Mouse (Mus musculus) stomach, embryonic 15.5 days (tissue): ENCODE results near the gene Map3k4. TPM values are rescaled to one million over a fixed set of nuclear protein-coding genes. Genes with fewer than 3 reads are reported as not detected.
A peak's percentile ranks its signal among the peaks of the same experiment; 100 is the strongest.

Experiments used
- ATAC-seq: fragments of 200-750 bp; cut with Nextera tagmentation; 2 replicates; pipeline ENCODE4 v1.8.0; 2017; ENCODE audit warnings: low read depth, moderate number of reproducible peaks, moderate TSS enrichment; ENCODE audit not compliant: insufficient read depth, low FRiP score
- H3K27ac ChIP-seq: fragments of 300-500 bp; sonication (generic); 2 replicates; pipeline ENCODE4 v1.5.1; 2015; ENCODE audit warnings: mild to moderate bottlenecking, inconsistent platforms
- H3K27me3 ChIP-seq: fragments of 300-500 bp; sonication (generic); replicated peaks from 2 replicates; pipeline ENCODE4 v1.6.1; 2015; ENCODE audit warnings: inconsistent platforms
- H3K36me3 ChIP-seq: fragments of 300-500 bp; sonication (generic); 2 replicates; pipeline ENCODE4 v1.6.1; 2015; ENCODE audit warnings: inconsistent platforms
- H3K4me1 ChIP-seq: fragments of 300-500 bp; sonication (generic); 2 replicates; pipeline ENCODE4 v1.6.1; 2015; ENCODE audit warnings: inconsistent platforms
- H3K4me2 ChIP-seq: fragments of 300-500 bp; sonication (generic); 2 replicates; pipeline ENCODE4 v1.6.1; 2015; ENCODE audit warnings: mild to moderate bottlenecking, inconsistent platforms
- H3K4me3 ChIP-seq: fragments of 300-500 bp; sonication (generic); replicated peaks from 2 replicates; pipeline ENCODE4 v1.5.1; 2015; ENCODE audit warnings: inconsistent platforms
- H3K9ac ChIP-seq: fragments of 300-500 bp; sonication (generic); 2 replicates; pipeline ENCODE4 v1.6.1; 2015; ENCODE audit warnings: inconsistent platforms
- H3K9me3 ChIP-seq: fragments of 300-500 bp; sonication (generic); 2 replicates; pipeline ENCODE4 v1.6.1; 2016; ENCODE audit warnings: inconsistent platforms
- WGBS: fragments of 180-500 bp; shearing (Covaris S2); methylation state at CpG from one replicate; pipeline ENCODE4 v1.1.7; 2015; 5-methylcytosine and 5-hydroxymethylcytosine counted together
- polyA plus RNA-seq: library from polyadenylated mRNA; unstranded; fragments of >200 nt; fragmentation: Nextera tagmentation; extraction: Ambion mirVana; gene quantifications from 2 replicates; pipeline ENCODE4 v1.2.1, GENCODE M21; 2015

The Map3k4 gene
- polyA plus RNA-seq, 1 experiment from 2014 or later = 55.9 TPM

DNA sequence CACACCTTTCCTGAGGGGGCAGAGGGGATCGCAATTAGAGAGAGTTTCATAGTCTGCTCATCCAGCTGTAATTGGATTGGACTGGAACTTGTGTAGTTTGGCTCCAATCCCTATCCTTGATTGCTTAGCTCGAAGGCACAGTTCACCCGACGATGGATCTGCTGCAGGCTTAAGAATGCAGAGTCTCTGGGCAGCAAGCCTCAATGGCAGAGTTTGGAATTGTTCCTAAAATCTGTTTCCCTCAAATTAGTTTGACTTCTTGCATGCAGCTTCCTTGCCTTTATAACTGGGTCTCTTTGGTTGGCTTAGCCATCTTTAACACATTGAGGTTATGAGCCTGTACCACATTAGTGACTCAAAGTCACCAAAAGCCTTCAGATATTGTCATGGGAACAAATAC, 118.7 kb downstream of the Map3k4 start:
- H3K9ac ChIP-seq = no peak overlapping the region
- no peak overlapping the region for H3K27ac ChIP-seq
- H3K4me1 ChIP-seq = peaks cover 21% of the 10 kb centered on the region
- no peaks in the 10 kb centered on the region for H3K9me3 ChIP-seq
- H3K36me3 ChIP-seq = no peaks in the 10 kb centered on the region
- no peak overlapping the region for H3K4me2 ChIP-seq
- ATAC-seq = no peak
- 70% methylated on average over 4 of the region's 4 CpGs for WGBS
- no peak overlapping the region for H3K4me3 ChIP-seq
- no peaks in the 10 kb centered on the region for H3K27me3 ChIP-seq

DNA sequence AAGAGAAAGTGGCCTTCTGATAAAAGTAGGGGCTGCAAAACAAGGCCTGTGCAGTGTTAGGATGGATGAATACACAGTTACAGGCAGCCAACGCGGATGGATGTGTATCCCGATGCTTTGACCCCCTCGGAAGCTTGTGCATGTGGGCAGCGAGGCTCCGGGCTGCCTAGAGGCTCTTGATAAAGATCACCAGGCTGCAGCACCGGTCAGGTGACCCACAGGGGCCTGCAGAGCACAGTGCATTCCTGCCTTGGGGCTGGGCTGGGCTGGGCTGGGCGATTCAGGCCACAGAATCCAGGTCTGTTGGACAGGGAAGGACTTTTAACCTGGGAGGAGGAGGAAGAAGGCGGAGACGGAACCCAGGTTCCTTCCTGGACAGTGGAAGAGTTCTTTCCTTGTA, 123.0 kb downstream of the Map3k4 start:
- H3K4me1 ChIP-seq = 0 out of 2 replicates have a peak, but pooled peaks cover 9% of the 10 kb centered on the region
- no peak overlapping the region for H3K4me3 ChIP-seq
- no peaks in the 10 kb centered on the region for H3K9me3 ChIP-seq
- H3K36me3 ChIP-seq = no peaks in the 10 kb centered on the region
- peak overlapping the region; percentile 42 for H3K27ac ChIP-seq
- no peak overlapping the region for H3K9ac ChIP-seq
- no peaks in the 10 kb centered on the region for H3K27me3 ChIP-seq
- H3K4me2 ChIP-seq = 0 out of 2 replicates have a peak overlapping the region, but pooled peaks have one; percentile 10
- ATAC-seq = peak; percentile 85
- 31% methylated on average over 10 of the region's 10 CpGs for WGBS

DNA sequence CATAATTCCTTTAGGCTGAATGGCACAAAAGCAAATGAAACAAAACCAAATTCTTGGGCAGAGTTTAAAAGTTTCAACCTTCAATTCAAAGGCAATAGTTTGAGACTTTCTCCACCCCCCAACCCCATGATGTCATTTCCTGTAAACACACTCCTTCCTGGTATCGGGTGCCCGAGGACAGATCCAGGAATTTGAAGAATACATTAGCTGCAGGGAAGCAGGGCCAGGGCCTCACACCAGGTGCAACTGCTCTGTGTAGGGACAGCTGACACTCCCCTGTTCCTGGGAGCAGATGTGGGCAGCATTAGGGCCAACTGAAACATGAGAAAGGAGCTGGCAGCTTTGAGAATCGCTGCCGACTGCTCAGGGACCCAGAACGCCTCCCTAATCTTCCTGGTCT, 123.5 kb downstream of the Map3k4 start:
- Histone ChIP-seq H3K4me3 (no peak overlapping the region), H3K36me3 (no peaks in the 10 kb centered on the region), H3K27me3 (no peaks in the 10 kb centered on the region), H3K4me1 (0 out of 2 replicates have a peak, but pooled peaks cover 9% of the 10 kb centered on the region), H3K4me2 (0 out of 2 replicates have a peak overlapping the region, but pooled peaks have one; percentile 10), H3K27ac (peak overlapping the region; percentile 42), H3K9ac (no peak overlapping the region), H3K9me3 (no peaks in the 10 kb centered on the region)
- 12% methylated on average over 5 of the region's 5 CpGs for WGBS
- peak; percentile 69; the same call in 1 of the 2 replicates for ATAC-seq

DNA sequence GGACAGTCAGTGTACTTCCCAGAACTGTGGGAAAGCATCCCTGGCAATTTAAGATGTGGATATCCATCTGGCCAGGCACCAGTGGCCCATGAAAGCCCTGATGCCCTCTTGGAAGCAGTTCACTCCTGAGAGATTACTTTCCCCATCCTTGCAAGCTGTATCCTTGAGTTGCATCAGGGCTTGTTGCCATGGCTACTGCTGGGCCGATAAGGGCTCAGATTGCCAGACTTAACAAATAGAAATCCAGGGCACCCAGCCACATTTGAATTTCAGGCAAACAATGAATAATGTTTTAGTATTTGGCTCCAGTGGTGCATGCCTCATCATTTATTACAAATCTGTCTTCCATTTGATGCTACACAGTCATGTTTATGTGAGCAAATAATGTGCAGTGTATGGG, 130.8 kb downstream of the Map3k4 start:
- no peaks in the 10 kb centered on the region for H3K9me3 ChIP-seq
- no peaks in the 10 kb centered on the region for H3K36me3 ChIP-seq
- no peak overlapping the region for H3K4me2 ChIP-seq
- no peaks in the 10 kb centered on the region for H3K27me3 ChIP-seq
- no peak overlapping the region for H3K27ac ChIP-seq
- no peak for ATAC-seq
- H3K4me1 ChIP-seq = 0 out of 2 replicates have a peak, but pooled peaks cover 4% of the 10 kb centered on the region
- H3K4me3 ChIP-seq = no peak overlapping the region
- no peak overlapping the region for H3K9ac ChIP-seq
- 38% methylated on average over 1 of the region's 1 CpGs for WGBS

DNA sequence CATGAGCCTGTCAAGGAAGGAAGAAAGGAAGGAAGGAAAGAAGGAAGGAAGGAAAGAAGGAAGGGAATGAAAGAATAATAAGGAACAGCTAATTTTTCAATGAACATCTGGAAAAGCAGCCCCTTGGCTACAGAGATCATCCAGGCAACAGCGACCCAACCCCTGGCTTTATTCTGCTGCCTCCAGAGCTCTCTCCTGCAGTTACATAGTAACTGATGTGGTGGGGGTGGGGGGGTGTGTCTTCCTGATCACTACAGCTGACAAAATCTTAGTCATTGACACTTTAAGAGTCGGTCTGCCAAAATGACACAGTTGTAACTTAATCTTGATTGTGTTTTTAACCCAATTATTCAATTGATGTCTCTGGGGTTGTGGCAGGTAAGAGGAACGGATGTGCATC, 132.3 kb downstream of the Map3k4 start:
- no peaks in the 10 kb centered on the region for H3K9me3 ChIP-seq
- no peak overlapping the region for H3K4me3 ChIP-seq
- no peaks in the 10 kb centered on the region for H3K36me3 ChIP-seq
- WGBS = 77% methylated on average over 3 of the region's 3 CpGs
- no peak overlapping the region for H3K9ac ChIP-seq
- 0 out of 2 replicates have a peak, but pooled peaks cover 4% of the 10 kb centered on the region for H3K4me1 ChIP-seq
- H3K27me3 ChIP-seq = no peaks in the 10 kb centered on the region
- no peak overlapping the region for H3K27ac ChIP-seq
- ATAC-seq = no peak
- H3K4me2 ChIP-seq = no peak overlapping the region

DNA sequence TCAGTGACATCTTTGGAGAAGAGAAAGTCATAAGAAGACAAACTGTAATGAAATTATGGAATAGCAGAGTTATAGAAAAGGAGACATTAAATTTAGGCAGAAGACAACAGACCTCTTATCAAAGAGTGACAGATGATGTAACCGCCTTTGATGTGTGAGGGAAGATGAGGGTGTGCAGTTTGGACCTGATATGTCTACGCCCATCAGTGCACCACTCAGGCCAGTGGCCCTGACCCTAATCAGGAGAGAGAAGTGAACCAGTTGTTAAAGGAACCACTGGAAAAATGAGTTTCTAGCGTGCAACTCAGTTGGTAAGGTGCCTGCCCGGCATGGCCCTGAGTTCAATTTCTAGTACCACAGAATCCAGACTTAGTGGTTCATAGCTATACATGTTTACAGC, 132.7 kb downstream of the Map3k4 start:
- Histone ChIP-seq H3K27ac (no peak overlapping the region), H3K4me2 (no peak overlapping the region), H3K36me3 (no peaks in the 10 kb centered on the region), H3K27me3 (no peaks in the 10 kb centered on the region), H3K9me3 (no peaks in the 10 kb centered on the region), H3K4me3 (no peak overlapping the region), H3K9ac (no peak overlapping the region), H3K4me1 (0 out of 2 replicates have a peak, but pooled peaks cover 4% of the 10 kb centered on the region)
- 93% methylated on average over 4 of the region's 4 CpGs for WGBS
- peak; percentile 90 for ATAC-seq

DNA sequence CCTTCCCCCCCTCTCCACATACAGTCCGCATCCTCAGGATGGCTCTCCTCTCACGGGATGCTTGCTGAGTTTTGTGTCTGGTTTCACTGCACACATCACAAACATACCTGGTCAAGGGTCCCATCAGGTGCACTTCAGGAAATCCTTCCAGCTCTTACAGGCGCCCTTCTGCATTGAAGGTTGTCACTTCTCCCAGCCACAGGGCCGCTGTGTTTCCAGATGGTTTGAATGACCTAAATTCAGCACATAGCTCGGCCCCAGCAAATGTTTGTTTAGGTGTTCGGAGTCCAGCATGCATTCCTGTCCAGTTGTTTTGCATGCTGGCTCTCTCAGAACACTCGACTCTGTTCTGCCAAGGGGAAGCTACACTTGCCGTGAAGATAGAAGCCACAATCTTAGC, 134.3 kb downstream of the Map3k4 start:
- Histone ChIP-seq H3K9ac (no peak overlapping the region), H3K4me1 (0 out of 2 replicates have a peak, but pooled peaks cover 4% of the 10 kb centered on the region), H3K9me3 (no peaks in the 10 kb centered on the region), H3K27me3 (no peaks in the 10 kb centered on the region), H3K4me2 (no peak overlapping the region), H3K27ac (no peak overlapping the region), H3K4me3 (no peak overlapping the region), H3K36me3 (no peaks in the 10 kb centered on the region)
- no peak for ATAC-seq
- 69% methylated on average over 8 of the region's 8 CpGs for WGBS

DNA sequence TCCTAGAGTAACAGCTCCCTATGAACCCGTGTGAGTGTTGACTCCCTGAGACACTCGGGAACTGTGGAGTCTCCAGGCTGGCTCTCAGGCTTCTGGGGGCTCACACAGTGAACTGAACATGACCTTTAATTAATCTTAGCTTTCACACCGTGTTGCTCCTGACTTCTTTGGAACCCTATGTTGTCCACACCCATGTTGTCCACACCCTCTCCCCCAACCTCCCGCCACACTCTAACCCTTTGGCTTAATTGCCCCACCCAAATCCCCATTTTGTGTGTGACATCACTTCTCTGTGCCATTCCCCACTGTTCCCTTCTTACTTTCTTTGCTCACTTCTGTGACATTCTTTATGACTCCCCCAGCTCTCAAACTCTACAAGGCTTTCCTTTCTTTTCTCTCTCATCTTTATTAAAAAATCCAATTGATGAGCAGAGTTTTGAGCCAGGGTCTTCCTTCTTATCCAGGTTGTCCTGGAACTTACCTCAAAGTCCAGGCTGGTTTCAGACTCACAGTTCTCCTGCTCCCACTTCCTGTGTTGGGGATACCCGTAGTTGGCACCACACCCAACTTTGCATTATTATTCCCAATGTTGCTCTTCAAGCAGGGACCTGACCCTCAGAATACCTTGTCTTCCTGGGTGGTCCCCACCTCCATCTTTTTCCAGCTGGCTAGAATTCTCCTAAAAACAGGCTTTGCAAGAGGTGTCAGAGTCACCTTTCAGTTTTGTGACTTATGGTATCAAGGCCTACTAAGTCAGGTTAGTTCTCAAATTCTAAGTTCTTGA, 135.7 kb downstream of the Map3k4 start:
- H3K4me3 ChIP-seq = no peak overlapping the region
- 54% methylated on average over 5 of the region's 5 CpGs for WGBS
- H3K27me3 ChIP-seq = no peaks in the 10 kb centered on the region
- H3K4me1 ChIP-seq = 0 out of 2 replicates have a peak, but pooled peaks cover 4% of the 10 kb centered on the region
- no peaks in the 10 kb centered on the region for H3K9me3 ChIP-seq
- no peak overlapping the region for H3K27ac ChIP-seq
- ATAC-seq = peak; percentile 40; the same call in 1 of the 2 replicates
- no peaks in the 10 kb centered on the region for H3K36me3 ChIP-seq
- no peak overlapping the region for H3K9ac ChIP-seq
- H3K4me2 ChIP-seq = no peak overlapping the region

DNA sequence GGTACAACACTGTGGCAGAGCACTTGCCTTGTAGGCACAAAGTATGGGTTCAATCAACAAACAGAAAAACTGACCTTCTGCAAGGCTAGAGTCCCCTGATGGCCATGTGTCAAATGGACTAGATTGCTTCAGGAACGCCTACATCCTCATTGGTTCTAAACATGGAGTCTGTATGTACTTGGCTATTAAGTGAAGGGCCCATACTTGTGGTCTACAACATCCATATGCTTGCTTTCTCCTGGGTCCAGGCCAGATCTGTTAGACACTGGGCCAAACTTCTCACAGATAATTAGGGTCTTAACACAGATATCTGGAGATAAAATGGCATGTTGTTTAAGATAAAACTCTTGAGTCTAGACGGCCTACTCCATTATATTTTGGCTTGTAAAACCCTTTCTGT, 138.8 kb downstream of the Map3k4 start:
- Histone ChIP-seq H3K27me3 (no peaks in the 10 kb centered on the region), H3K9ac (no peak overlapping the region), H3K4me2 (no peak overlapping the region), H3K4me1 (no peaks in the 10 kb centered on the region), H3K9me3 (no peaks in the 10 kb centered on the region), H3K4me3 (no peak overlapping the region), H3K27ac (no peak overlapping the region), H3K36me3 (no peaks in the 10 kb centered on the region)
- no peak for ATAC-seq
- WGBS = 71% methylated on average over 2 of the region's 2 CpGs

DNA sequence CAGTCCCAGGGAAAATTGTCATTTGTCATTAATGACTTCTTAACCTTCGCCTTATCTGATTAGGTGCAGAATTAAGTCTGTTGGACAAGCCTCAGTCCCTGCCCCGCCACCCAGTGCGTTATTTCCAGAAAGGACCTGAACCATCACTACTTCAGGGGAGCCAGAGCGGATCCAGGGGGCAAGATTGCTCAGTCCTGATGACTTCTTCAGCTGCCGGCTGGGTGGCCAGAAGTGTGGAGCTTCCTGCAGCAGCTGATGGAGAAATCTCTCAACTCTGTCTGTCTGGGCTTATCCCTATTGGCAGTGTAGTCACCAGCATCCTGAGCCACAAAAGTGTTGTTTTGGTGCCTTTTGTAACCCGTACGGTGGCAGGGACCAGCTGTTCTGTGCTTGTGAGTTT, 139.3 kb downstream of the Map3k4 start:
- Histone ChIP-seq H3K27ac (no peak overlapping the region), H3K36me3 (no peaks in the 10 kb centered on the region), H3K4me2 (no peak overlapping the region), H3K4me1 (no peaks in the 10 kb centered on the region), H3K9ac (no peak overlapping the region), H3K27me3 (no peaks in the 10 kb centered on the region), H3K4me3 (no peak overlapping the region), H3K9me3 (no peaks in the 10 kb centered on the region)
- 71% methylated on average over 7 of the region's 7 CpGs for WGBS
- no peak for ATAC-seq
